Mouse (Mus musculus): ENCODE results near the gene Slc27a1. TPM values are rescaled to one million over a fixed set of nuclear protein-coding genes. Genes with fewer than 3 reads are reported as not detected.

The Slc27a1 gene
- total and polyA plus RNA-seq, 3 experiments: 0.46 to 1.3 TPM; not detected in 1

DNA sequence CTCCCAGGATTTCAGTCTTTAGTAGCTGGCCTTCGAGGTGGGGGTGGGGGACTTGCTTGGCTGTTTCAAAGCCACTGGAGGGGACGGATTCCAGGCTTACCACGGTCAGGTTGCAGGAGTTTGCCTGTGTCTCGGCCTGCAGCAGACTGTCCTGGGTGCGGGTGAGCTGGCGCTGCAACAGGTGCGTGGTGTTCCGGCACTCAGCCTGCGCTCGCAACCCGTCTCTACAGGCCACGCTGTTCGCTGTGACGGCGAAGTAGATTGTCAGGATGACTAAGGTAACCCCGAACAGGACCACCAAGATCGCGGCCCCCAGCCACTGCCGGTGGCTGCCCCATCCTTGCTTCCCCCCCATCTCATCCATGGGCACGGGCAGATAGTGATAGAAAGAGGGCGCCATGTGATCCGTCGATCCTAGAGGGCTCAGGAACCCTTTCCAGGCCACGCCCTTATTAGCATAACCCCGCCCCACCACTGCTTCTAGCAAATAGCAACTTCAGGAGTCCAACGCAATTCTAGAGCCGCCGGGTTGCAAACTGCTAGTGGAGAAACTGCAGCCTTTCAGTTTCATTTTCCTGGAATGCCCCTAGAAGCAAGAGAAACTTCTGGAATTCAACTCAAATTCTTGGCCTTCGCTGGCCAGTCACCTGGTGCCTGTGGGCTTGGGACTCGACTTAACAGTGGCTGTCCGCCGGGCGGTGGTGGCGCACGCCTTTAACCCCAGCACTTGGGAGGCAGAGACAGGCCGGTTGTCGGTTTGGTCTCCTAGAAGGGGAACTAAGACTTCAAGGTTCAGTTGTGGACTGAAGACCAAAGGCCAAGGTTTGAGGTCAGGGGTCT, 31.4 kb upstream of the Slc27a1 start, which contains the start of gene Bst2 (continued):
- TF ChIP-seq MEF2A (IDR thresholded peaks at IDR 0.05; ENCODE audit: extremely low read depth, insufficient replicate concordance, low read depth, low read length, poor library complexity, severe bottlenecking): no peak
- TF ChIP-seq MYB (IDR thresholded peaks at IDR 0.05; ENCODE audit: low read depth, low read length): no peak
- TF ChIP-seq NELFE (IDR thresholded peaks at IDR 0.05; ENCODE audit: low read depth, low read length): peak; percentile 72
- TF ChIP-seq E2F4 (IDR thresholded peaks at IDR 0.05; ENCODE audit: borderline replicate concordance, low read depth, low read length): no peak
- TF ChIP-seq SIN3A (IDR thresholded peaks at IDR 0.05; ENCODE audit: low read length): peak; percentile 77; the same call in 1 of the 2 replicates
- TF ChIP-seq ZNF384 (IDR thresholded peaks at IDR 0.05; ENCODE audit: low read depth, low read length): no peak
- TF ChIP-seq GABPA (IDR thresholded peaks at IDR 0.05; ENCODE audit: low read depth, low read length): no peak
- TF ChIP-seq MXI1 (IDR thresholded peaks at IDR 0.05; ENCODE audit: low read depth, low read length): peak; percentile 94
- TF ChIP-seq NRF1 (IDR thresholded peaks at IDR 0.05; ENCODE audit: insufficient read depth, low read depth, low read length, poor library complexity, severe bottlenecking): 0 out of 2 replicates have a peak, but pooled peaks have one; percentile 8
- TF ChIP-seq CTCF (IDR thresholded peaks at IDR 0.05 in 2 of 3, conservative IDR thresholded peaks at IDR 0.05 in 1 of 3; ENCODE audit: control insufficient read depth in 1 of 3, insufficient read depth in 1 of 3, low read depth in 2 of 3, low read length in 3 of 3, poor library complexity in 1 of 3, severe bottlenecking in 1 of 3): peak in 2 of 3 experiments; percentile 7 to 16; a peak in 1 of 6 replicates
- no peak for TF ChIP-seq POLR2AphosphoS5 (IDR thresholded peaks at IDR 0.05; ENCODE audit: borderline replicate concordance, low read depth, low read length)
- 0 out of 2 replicates have a peak, but pooled peaks have one; percentile 30 for TF ChIP-seq MAZ (IDR thresholded peaks at IDR 0.05; ENCODE audit: low read depth, low read length)
- peak; percentile 20; the same call in 1 of the 2 replicates for TF ChIP-seq TCF12 (IDR thresholded peaks at IDR 0.05; ENCODE audit: low read depth, low read length)
- TF ChIP-seq ELF1 (IDR thresholded peaks at IDR 0.05; ENCODE audit: low read depth, low read length): 0 out of 2 replicates have a peak, but pooled peaks have one; percentile 45
- TF ChIP-seq RAD21 (IDR thresholded peaks at IDR 0.05; ENCODE audit: low read depth, low read length): no peak
- TF ChIP-seq USF1 (IDR thresholded peaks at IDR 0.05; ENCODE audit: low read depth, low read length): peak; percentile 85
- peak; percentile 76 for TF ChIP-seq HCFC1 (IDR thresholded peaks at IDR 0.05; ENCODE audit: low read depth, low read length)
- TF ChIP-seq TBP (IDR thresholded peaks at IDR 0.05; ENCODE audit: low read depth, low read length): peak; percentile 74; the same call in 1 of the 2 replicates
- no peak for TF ChIP-seq ZKSCAN1 (IDR thresholded peaks at IDR 0.05; ENCODE audit: low read depth, low read length)
- peak; percentile 82 for TF ChIP-seq MYC (IDR thresholded peaks at IDR 0.05; ENCODE audit: low read depth, low read length)
- peak; percentile 10 to 22; a peak in 1 of 4 replicates for TF ChIP-seq EP300 (IDR thresholded peaks at IDR 0.05; ENCODE audit: low read depth in 1 of 2, low read length in 2 of 2)

All from MEL (cell line).